Mouse (Mus musculus) kidney, postnatal 0 days (tissue): ENCODE data around the gene Pde4d. TPM values are rescaled to one million over a fixed set of nuclear protein-coding genes. Genes with fewer than 3 reads are reported as not detected.

ENCODE experiments used
- ATAC-seq: fragments of 200-750 bp; cut with Nextera tagmentation; replicated peaks from 2 replicates; pipeline ENCODE4 v1.8.0; 2017; ENCODE audit warnings: low read depth, moderate number of reproducible peaks, moderate TSS enrichment, moderate library complexity; ENCODE audit not compliant: low FRiP score
- DNase-seq: peaks from one replicate; pipeline ENCODE4 v3.0.0-alpha.2; 2016; ENCODE audit warnings: low spot score
- H3K27ac ChIP-seq: fragments of 300-500 bp; sonication (generic); 2 replicates; pipeline ENCODE4 v1.5.1; 2014; ENCODE audit warnings: mild to moderate bottlenecking
- H3K27me3 ChIP-seq: fragments of 300-500 bp; sonication (generic); 2 replicates; pipeline ENCODE4 v1.6.1; 2014; ENCODE audit warnings: low read length, mixed read lengths; ENCODE audit not compliant: insufficient read depth
- H3K36me3 ChIP-seq: fragments of 300-500 bp; sonication (generic); 2 replicates; pipeline ENCODE4 v1.6.1; 2014; ENCODE audit warnings: low read length, mixed read lengths; ENCODE audit not compliant: insufficient read depth
- H3K4me1 ChIP-seq: fragments of 300-500 bp; sonication (generic); replicated peaks from 2 replicates; pipeline ENCODE4 v1.6.1; 2014; ENCODE audit warnings: antibody characterized with exemption, low read length, mixed read lengths; ENCODE audit not compliant: insufficient read depth
- H3K4me2 ChIP-seq: fragments of 300-500 bp; sonication (generic); 2 replicates; pipeline ENCODE4 v1.6.1; 2014; ENCODE audit warnings: mild to moderate bottlenecking, low read length, moderate library complexity, mixed read lengths
- H3K4me3 ChIP-seq: fragments of 300-500 bp; sonication (generic); replicated peaks from 2 replicates; pipeline ENCODE4 v1.5.1; 2014; ENCODE audit warnings: low read depth, low read length
- H3K9ac ChIP-seq: fragments of 300-500 bp; sonication (generic); 2 replicates; pipeline ENCODE4 v1.6.1; 2014; ENCODE audit warnings: low read depth, low read length
- H3K9me3 ChIP-seq: fragments of 300-500 bp; sonication (generic); replicated peaks from 2 replicates; pipeline ENCODE4 v1.6.1; 2016; ENCODE audit warnings: low read length, inconsistent platforms, mixed read lengths
- CTCF ChIP-seq: IDR thresholded peaks from 2 replicates; pipeline ENCODE4 v1.5.1; 2016; ENCODE audit warnings: antibody characterized with exemption, low read depth, mild to moderate bottlenecking, moderate library complexity
- WGBS: fragments of 180-500 bp; shearing (Covaris S2); extraction: QIAGEN DNeasy Blood & Tissue Kit; methylation state at CpG from one replicate; pipeline ENCODE4 v1.1.7; 2014; 5-methylcytosine and 5-hydroxymethylcytosine counted together
- polyA plus RNA-seq: library from polyadenylated mRNA; unstranded; fragments of >200 nt; fragmentation: Nextera tagmentation; extraction: Ambion mirVana; gene quantifications from 2 replicates; pipeline ENCODE4 v1.2.1, GENCODE M21; 2015

The Pde4d gene
- polyA plus RNA-seq, 1 experiment from 2014 or later, result 7.1 TPM

DNA sequence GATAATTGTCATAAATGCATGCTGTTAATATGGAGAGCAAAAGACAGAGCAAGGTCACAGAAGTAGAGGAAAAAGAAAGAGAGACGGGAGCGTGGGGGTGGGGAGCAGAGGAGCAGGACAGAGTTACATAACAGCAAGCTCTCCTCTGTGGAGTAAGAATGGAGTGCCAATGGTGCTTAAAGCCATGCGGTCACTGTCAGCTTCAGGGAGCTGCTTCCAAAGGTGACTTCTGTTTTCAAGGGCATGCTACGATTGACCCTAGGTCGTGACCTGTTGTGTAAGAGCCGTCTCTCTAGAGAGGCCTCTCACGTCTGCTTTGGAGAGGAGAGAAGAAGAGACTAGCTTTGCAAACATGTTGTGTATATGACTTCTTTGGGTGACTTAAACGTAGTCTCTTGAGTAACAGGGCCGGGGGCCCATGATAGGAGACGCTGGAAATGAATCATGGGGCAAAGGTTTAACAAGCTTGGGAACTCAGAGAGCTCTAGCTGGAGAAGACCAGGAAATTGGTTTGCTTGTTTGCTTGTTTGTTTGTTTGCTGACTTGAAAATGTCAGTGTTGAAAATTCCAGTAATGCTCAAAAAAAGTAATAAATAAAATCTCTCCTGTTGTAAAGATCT is 1186.3 kb downstream of the Pde4d start:
- Histone ChIP-seq H3K4me3 (no peak overlapping the region), H3K27ac (no peak overlapping the region), H3K9me3 (no peaks in the 10 kb centered on the region), H3K36me3 (no peaks in the 10 kb centered on the region), H3K4me2 (no peak overlapping the region), H3K9ac (no peak overlapping the region), H3K4me1 (peaks cover 10% of the 10 kb centered on the region; the same call in 1 of the 2 replicates), H3K27me3 (no peaks in the 10 kb centered on the region)
- TF ChIP-seq CTCF, result no peak
- DNase-seq, result no peak
- no peak for ATAC-seq
- WGBS, result 65% methylated on average over 10 of the region's 10 CpGs

DNA sequence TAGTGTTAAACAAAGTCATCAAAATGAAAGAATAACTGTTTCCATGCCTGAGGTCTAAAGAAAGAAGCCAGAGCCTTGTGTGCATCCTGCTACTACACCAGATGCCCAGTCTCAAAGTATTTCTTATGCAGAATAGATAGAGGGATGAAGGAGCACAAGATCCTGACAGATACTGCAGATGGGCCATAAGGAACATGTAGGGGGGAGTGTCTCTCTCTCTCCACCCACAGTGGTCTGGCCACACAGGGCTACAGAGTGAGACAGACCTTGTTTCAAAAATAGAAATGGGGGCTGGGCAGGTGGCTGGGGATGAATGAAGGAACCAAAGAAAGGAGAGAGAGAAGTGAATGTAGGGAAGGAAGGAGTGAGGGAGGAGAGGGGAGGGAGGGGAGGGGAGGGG is 1188.5 kb downstream of the Pde4d start:
- Histone ChIP-seq H3K9me3 (no peaks in the 10 kb centered on the region), H3K4me3 (no peak overlapping the region), H3K27ac (no peak overlapping the region), H3K9ac (no peak overlapping the region), H3K4me1 (0 out of 2 replicates have a peak, but pooled peaks cover 4% of the 10 kb centered on the region), H3K4me2 (no peak overlapping the region), H3K36me3 (no peaks in the 10 kb centered on the region), H3K27me3 (no peaks in the 10 kb centered on the region)
- ATAC-seq, result no peak
- TF ChIP-seq CTCF, result no peak
- no peak for DNase-seq

DNA sequence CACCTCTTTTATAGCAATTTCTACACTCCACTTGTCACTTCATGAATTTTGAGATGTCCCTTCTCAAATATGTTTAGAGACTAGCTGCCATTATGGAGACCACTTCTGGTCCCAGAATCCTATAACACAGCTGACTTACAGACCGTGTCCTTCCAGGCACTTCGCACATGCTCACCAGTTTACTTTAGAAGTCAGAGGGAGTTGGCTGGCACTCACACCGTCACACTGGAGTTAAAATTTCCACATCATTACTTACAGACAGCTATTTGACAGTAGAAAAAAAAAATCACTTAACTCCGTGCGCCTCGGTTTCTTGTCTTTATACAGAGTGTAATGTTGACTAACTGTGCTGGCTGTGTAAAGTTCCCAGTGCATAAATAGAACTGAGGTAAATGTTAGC is 1189.5 kb downstream of the Pde4d start:
- Histone ChIP-seq H3K9ac (no peak overlapping the region), H3K4me1 (0 out of 2 replicates have a peak, but pooled peaks cover 4% of the 10 kb centered on the region), H3K4me3 (no peak overlapping the region), H3K27me3 (no peaks in the 10 kb centered on the region), H3K27ac (no peak overlapping the region), H3K9me3 (no peaks in the 10 kb centered on the region), H3K4me2 (no peak overlapping the region), H3K36me3 (no peaks in the 10 kb centered on the region)
- no peak for TF ChIP-seq CTCF
- 41% methylated on average over 6 of the region's 6 CpGs for WGBS
- ATAC-seq (no peak), DNase-seq (no peak)

DNA sequence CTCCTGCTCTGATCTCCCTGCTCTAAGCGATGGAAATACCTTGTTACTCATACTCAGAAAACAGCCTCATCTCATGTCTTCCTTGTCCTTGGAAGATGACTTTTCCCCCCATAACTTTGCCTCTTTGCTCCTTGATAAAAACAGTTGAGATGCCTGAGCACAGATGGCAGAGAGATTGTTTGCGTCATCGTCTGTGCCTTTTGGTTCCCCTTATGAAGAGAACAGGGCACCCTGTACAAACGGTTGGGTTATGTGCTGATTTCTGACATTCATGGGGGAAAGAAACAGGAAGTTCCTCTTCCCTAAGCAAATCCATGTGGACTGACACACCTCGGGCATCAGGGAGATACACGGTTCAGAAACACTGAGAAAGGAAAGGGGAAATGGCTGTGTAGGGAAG is 1191.8 kb downstream of the Pde4d start:
- no peaks in the 10 kb centered on the region for H3K36me3 ChIP-seq
- DNase-seq (no peak), ATAC-seq (no peak)
- 0 out of 2 replicates have a peak, but pooled peaks cover 4% of the 10 kb centered on the region for H3K4me1 ChIP-seq
- H3K4me3 ChIP-seq, result no peak overlapping the region
- no peak overlapping the region for H3K4me2 ChIP-seq
- no peak for TF ChIP-seq CTCF
- no peaks in the 10 kb centered on the region for H3K27me3 ChIP-seq
- H3K9me3 ChIP-seq, result no peaks in the 10 kb centered on the region
- no peak overlapping the region for H3K9ac ChIP-seq
- no peak overlapping the region for H3K27ac ChIP-seq
- 63% methylated on average over 6 of the region's 6 CpGs for WGBS

DNA sequence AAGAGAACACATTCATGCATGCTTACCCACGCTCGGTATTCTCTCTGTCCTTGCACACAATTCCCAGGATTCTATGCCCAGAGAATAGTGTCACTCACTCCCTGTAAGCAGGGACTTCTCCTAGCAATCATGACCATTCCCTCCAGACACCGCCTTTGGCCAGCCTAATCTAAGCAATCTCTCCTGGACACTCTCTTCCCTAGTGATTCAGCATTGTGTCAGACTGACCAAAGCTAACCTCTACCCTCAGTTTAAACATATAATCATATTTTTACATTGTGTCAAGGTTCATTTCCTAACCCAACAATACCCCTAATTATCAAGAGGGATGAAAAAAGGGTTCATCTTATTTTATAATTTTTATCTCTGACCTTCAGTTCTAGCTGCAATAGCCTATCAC is 1193.7 kb downstream of the Pde4d start:
- Histone ChIP-seq H3K4me3 (no peak overlapping the region), H3K27ac (no peak overlapping the region), H3K9me3 (no peaks in the 10 kb centered on the region), H3K36me3 (no peaks in the 10 kb centered on the region), H3K9ac (no peak overlapping the region), H3K27me3 (no peaks in the 10 kb centered on the region), H3K4me1 (0 out of 2 replicates have a peak, but pooled peaks cover 4% of the 10 kb centered on the region), H3K4me2 (no peak overlapping the region)
- 72% methylated on average over 3 of the region's 3 CpGs for WGBS
- ATAC-seq (no peak), DNase-seq (no peak)
- no peak for TF ChIP-seq CTCF

DNA sequence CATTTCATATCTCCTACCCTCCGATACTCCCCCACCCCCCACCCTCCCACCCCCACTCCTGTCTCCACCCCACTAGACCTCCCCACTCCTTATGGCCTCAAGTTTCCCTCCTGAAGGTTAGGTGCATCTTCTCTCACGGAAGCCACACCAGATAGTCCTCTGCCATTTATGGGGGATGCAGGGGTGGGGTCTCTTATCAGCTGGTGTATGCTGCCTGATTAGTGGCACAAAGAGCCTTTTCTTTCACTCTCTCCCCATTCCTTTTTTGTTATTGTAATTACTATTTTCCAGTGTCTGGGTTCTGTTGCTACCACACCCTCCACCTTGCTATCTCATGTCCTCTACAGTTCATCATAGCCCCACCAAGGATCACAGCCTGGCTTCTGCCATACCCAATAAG is 1194.3 kb downstream of the Pde4d start:
- WGBS, result 85% methylated on average over 2 of the region's 2 CpGs
- no peak for TF ChIP-seq CTCF
- no peak for DNase-seq
- Histone ChIP-seq H3K4me2 (no peak overlapping the region), H3K9ac (no peak overlapping the region), H3K36me3 (no peaks in the 10 kb centered on the region), H3K27ac (no peak overlapping the region), H3K27me3 (no peaks in the 10 kb centered on the region), H3K4me3 (no peak overlapping the region), H3K9me3 (no peaks in the 10 kb centered on the region), H3K4me1 (no peaks in the 10 kb centered on the region)
- ATAC-seq, result no peak
